Mouse (Mus musculus) heart, embryonic 11.5 days (tissue): ENCODE results near the gene Prn. TPM values are rescaled to one million over a fixed set of nuclear protein-coding genes. Genes with fewer than 3 reads are reported as not detected.

Experiments used
- ATAC-seq: fragments of 200-750 bp; cut with Nextera tagmentation; replicated peaks from 2 replicates; pipeline ENCODE4 v1.8.0; 2017; ENCODE audit warnings: moderate library complexity; ENCODE audit not compliant: insufficient number of reproducible peaks, low FRiP score, low TSS enrichment
- H3K27ac ChIP-seq: fragments of 300-500 bp; sonication (generic); 2 replicates; pipeline ENCODE4 v1.5.1; 2014; ENCODE audit warnings: mild to moderate bottlenecking, low read depth, low read length
- H3K27me3 ChIP-seq: fragments of 300-500 bp; sonication (generic); 2 replicates; pipeline ENCODE4 v1.6.1; 2014; ENCODE audit warnings: mild to moderate bottlenecking, low read length, mixed read lengths; ENCODE audit not compliant: control insufficient read depth, insufficient read depth
- H3K36me3 ChIP-seq: fragments of 300-500 bp; sonication (generic); 2 replicates; pipeline ENCODE4 v1.6.1; 2014; ENCODE audit warnings: mild to moderate bottlenecking, low read length, moderate library complexity, mixed read lengths; ENCODE audit not compliant: control insufficient read depth, insufficient read depth
- H3K4me1 ChIP-seq: fragments of 300-500 bp; sonication (generic); 2 replicates; pipeline ENCODE4 v1.6.1; 2014; ENCODE audit warnings: low read length; ENCODE audit not compliant: control insufficient read depth, insufficient read depth
- H3K4me2 ChIP-seq: fragments of 300-500 bp; sonication (generic); 2 replicates; pipeline ENCODE4 v1.6.1; 2014; ENCODE audit warnings: mild to moderate bottlenecking, moderate library complexity
- H3K4me3 ChIP-seq: fragments of 300-500 bp; sonication (generic); 2 replicates; pipeline ENCODE4 v1.5.1; 2014; ENCODE audit warnings: low read depth, low read length
- H3K9ac ChIP-seq: fragments of 300-500 bp; sonication (generic); 2 replicates; pipeline ENCODE4 v1.6.1; 2014; ENCODE audit warnings: mild to moderate bottlenecking, low read depth, low read length, moderate library complexity
- H3K9me3 ChIP-seq: fragments of 300-500 bp; sonication (generic); replicated peaks from 2 replicates; pipeline ENCODE4 v1.6.1; 2016; ENCODE audit warnings: low read length; ENCODE audit not compliant: control insufficient read depth
- WGBS: fragments of 180-500 bp; shearing (Covaris S2); extraction: QIAGEN DNeasy Blood & Tissue Kit; methylation state at CpG from one replicate; pipeline ENCODE4 v1.1.7; 2014; ENCODE audit not compliant: insufficient replicate concordance; 5-methylcytosine and 5-hydroxymethylcytosine counted together
- polyA plus RNA-seq: library from polyadenylated mRNA; unstranded; fragments of >200 nt; fragmentation: Nextera tagmentation; extraction: Ambion mirVana; gene quantifications from 2 replicates; pipeline ENCODE4 v1.2.1, GENCODE M21; 2014

Gene Prn
- not detected in 2 replicates for polyA plus RNA-seq

GRCm38 (mm10) chr2:131909683-131910572, at the start of gene Prn, which contains the start of gene Prnp:
Gene Prn, plus strand, starts transcription at chr2:131909957.
Gene Prnp, plus strand, starts transcription at chr2:131909928.
- 5% methylated on average over 50 of the region's 52 CpGs for WGBS
- Histone ChIP-seq H3K27ac (peak within 1 kb of the TSS; percentile 76; the same call in 1 of the 2 replicates), H3K4me1 (peaks cover 14% of the 10 kb centered on the region), H3K9me3 (no peaks in the 10 kb centered on the region), H3K4me2 (peak within 1 kb of the TSS; percentile 81), H3K9ac (peak within 1 kb of the TSS; percentile 87), H3K4me3 (peak within 1 kb of the TSS; percentile 75), H3K36me3 (no peaks in the 10 kb centered on the region), H3K27me3 (no peaks in the 10 kb centered on the region)
- ATAC-seq = peak; percentile 92

GRCm38 (mm10) chr2:131862617-131863275, 47.0 kb upstream of the Prn start:
- H3K9ac ChIP-seq = no peak overlapping the region
- no peak for ATAC-seq
- no peak overlapping the region for H3K27ac ChIP-seq
- H3K4me3 ChIP-seq = no peak overlapping the region
- H3K36me3 ChIP-seq = no peaks in the 10 kb centered on the region
- 63% methylated on average over 3 of the region's 3 CpGs for WGBS
- H3K4me2 ChIP-seq = no peak overlapping the region
- no peaks in the 10 kb centered on the region for H3K27me3 ChIP-seq
- no peaks in the 10 kb centered on the region for H3K9me3 ChIP-seq
- H3K4me1 ChIP-seq = no peaks in the 10 kb centered on the region

- WGBS = 48% methylated on average over 3 of the region's 3 CpGs
- Histone ChIP-seq H3K27ac (no peak overlapping the region), H3K9ac (no peak overlapping the region), H3K36me3 (no peaks in the 10 kb centered on the region), H3K9me3 (no peaks in the 10 kb centered on the region), H3K4me1 (no peaks in the 10 kb centered on the region), H3K4me2 (no peak overlapping the region), H3K4me3 (no peak overlapping the region), H3K27me3 (no peaks in the 10 kb centered on the region)
- ATAC-seq = no peak
Measured at GRCm38 (mm10) chr2:131863472-131863871, 46.3 kb upstream of the Prn start.

- H3K27me3 ChIP-seq = no peaks in the 10 kb centered on the region
- H3K9me3 ChIP-seq = no peaks in the 10 kb centered on the region
- no peak overlapping the region for H3K4me3 ChIP-seq
- H3K4me1 ChIP-seq = no peaks in the 10 kb centered on the region
- H3K27ac ChIP-seq = no peak overlapping the region
- H3K36me3 ChIP-seq = no peaks in the 10 kb centered on the region
- 65% methylated on average over 2 of the region's 2 CpGs for WGBS
- H3K4me2 ChIP-seq = no peak overlapping the region
- no peak overlapping the region for H3K9ac ChIP-seq
- no peak for ATAC-seq
Measured at GRCm38 (mm10) chr2:131864262-131864796, 45.4 kb upstream of the Prn start.

GRCm38 (mm10) chr2:131866676-131867075, 43.1 kb upstream of the Prn start:
- no peak overlapping the region for H3K27ac ChIP-seq
- no peak overlapping the region for H3K9ac ChIP-seq
- no peaks in the 10 kb centered on the region for H3K27me3 ChIP-seq
- no peak overlapping the region for H3K4me3 ChIP-seq
- no peaks in the 10 kb centered on the region for H3K36me3 ChIP-seq
- H3K9me3 ChIP-seq = no peaks in the 10 kb centered on the region
- H3K4me2 ChIP-seq = no peak overlapping the region
- no peaks in the 10 kb centered on the region for H3K4me1 ChIP-seq
- no peak for ATAC-seq

GRCm38 (mm10) chr2:131868983-131869382, 40.8 kb upstream of the Prn start:
- no peaks in the 10 kb centered on the region for H3K36me3 ChIP-seq
- no peak overlapping the region for H3K4me2 ChIP-seq
- H3K27me3 ChIP-seq = no peaks in the 10 kb centered on the region
- no peaks in the 10 kb centered on the region for H3K9me3 ChIP-seq
- 72% methylated on average over 5 of the region's 5 CpGs for WGBS
- H3K27ac ChIP-seq = no peak overlapping the region
- no peak overlapping the region for H3K9ac ChIP-seq
- ATAC-seq = no peak
- no peaks in the 10 kb centered on the region for H3K4me1 ChIP-seq
- H3K4me3 ChIP-seq = no peak overlapping the region

GRCm38 (mm10) chr2:131873376-131873775, 36.4 kb upstream of the Prn start:
- Histone ChIP-seq H3K27me3 (no peaks in the 10 kb centered on the region), H3K9me3 (no peaks in the 10 kb centered on the region), H3K9ac (no peak overlapping the region), H3K36me3 (no peaks in the 10 kb centered on the region), H3K4me2 (no peak overlapping the region), H3K4me1 (no peaks in the 10 kb centered on the region), H3K27ac (no peak overlapping the region), H3K4me3 (no peak overlapping the region)
- WGBS = 59% methylated on average over 1 of the region's 1 CpGs
- no peak for ATAC-seq

- no peak overlapping the region for H3K9ac ChIP-seq
- H3K4me3 ChIP-seq = no peak overlapping the region
- H3K4me2 ChIP-seq = no peak overlapping the region
- no peaks in the 10 kb centered on the region for H3K9me3 ChIP-seq
- no peaks in the 10 kb centered on the region for H3K36me3 ChIP-seq
- no peaks in the 10 kb centered on the region for H3K4me1 ChIP-seq
- H3K27ac ChIP-seq = no peak overlapping the region
- 84% methylated on average over 7 of the region's 7 CpGs for WGBS
- H3K27me3 ChIP-seq = no peaks in the 10 kb centered on the region
- no peak for ATAC-seq
Measured at GRCm38 (mm10) chr2:131876551-131877265, 33.0 kb upstream of the Prn start.
